Mouse (Mus musculus): Measurements from ENCODE around the gene Colgalt2. TPM values are rescaled to one million over a fixed set of nuclear protein-coding genes. Genes with fewer than 3 reads are reported as not detected.

Colgalt2 gene
- polyA plus RNA-seq, 1 experiment from 2014 or later = 5.5 TPM

GRCm38 (mm10) chr1:152492258-152492657, 92.6 kb downstream of the Colgalt2 start:
- WGBS = 91% methylated on average over 1 of the region's 1 CpGs
- Histone ChIP-seq H3K27ac (ENCODE audit: poor library complexity, severe bottlenecking) (no peak overlapping the region), H3K27me3 (replicated peaks) (no peaks in the 10 kb centered on the region), H3K36me3 (peaks cover 6% of the 10 kb centered on the region), H3K4me2 (no peak overlapping the region), H3K9me3 (replicated peaks) (peaks cover 2% of the 10 kb centered on the region), H3K9ac (no peak overlapping the region), H3K4me1 (replicated peaks) (peaks cover 9% of the 10 kb centered on the region), H3K4me3 (no peak overlapping the region)
- ATAC-seq (ENCODE audit: insufficient number of reproducible peaks, low FRiP score) = no peak

DNA sequence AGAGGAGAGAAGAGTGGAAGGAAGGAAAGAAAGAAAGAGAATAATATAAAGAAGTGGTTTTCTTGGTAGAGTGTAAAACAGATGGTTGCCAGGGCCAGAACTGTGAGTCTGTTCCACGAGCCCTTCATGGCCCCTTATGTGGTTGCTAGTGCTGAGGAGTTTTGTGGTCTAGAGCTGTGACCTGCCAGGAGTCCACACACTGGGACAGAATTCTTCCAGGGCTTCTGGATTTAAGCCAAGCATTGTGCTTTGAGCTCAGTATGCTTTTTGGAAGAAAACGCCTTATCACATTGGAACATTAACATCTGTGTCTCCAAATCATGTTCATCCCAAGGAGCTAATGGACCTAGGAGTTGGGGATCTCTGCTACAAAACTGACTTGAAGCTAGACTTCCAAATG, 97.2 kb downstream of the Colgalt2 start:
- Histone ChIP-seq H3K4me1 (replicated peaks) (peaks cover 16% of the 10 kb centered on the region), H3K9me3 (replicated peaks) (0 out of 2 replicates have a peak, but pooled peaks cover 2% of the 10 kb centered on the region), H3K9ac (no peak overlapping the region), H3K27me3 (replicated peaks) (no peaks in the 10 kb centered on the region), H3K4me2 (no peak overlapping the region), H3K4me3 (no peak overlapping the region), H3K36me3 (no peaks in the 10 kb centered on the region), H3K27ac (ENCODE audit: poor library complexity, severe bottlenecking) (peak overlapping the region; percentile 43; the same call in 1 of the 2 replicates)
- ATAC-seq (ENCODE audit: insufficient number of reproducible peaks, low FRiP score) = no peak
- WGBS = 58% methylated on average over 2 of the region's 2 CpGs

DNA sequence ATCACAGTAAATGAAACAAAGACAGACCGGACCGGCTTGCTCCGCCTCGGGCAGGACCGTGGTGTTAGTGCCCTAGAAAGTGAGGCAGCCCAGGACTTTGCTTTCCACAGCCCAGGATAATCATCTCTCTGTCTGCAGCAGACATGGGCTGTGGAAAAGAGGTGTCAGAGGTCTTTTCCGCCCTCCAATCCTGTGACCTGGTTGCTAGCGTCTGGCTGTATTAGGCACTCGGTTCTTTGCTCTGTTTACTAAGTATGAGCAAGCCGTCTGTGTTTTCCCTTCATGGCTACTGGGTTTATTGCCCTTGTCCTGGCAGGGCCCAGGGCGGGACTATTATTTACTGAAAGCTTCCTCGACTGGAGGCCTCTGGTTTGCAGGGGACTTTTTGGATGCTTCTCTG, 98.0 kb downstream of the Colgalt2 start:
- peak; percentile 64; the same call in 1 of the 2 replicates for ATAC-seq (ENCODE audit: insufficient number of reproducible peaks, low FRiP score)
- Histone ChIP-seq H3K27ac (ENCODE audit: poor library complexity, severe bottlenecking) (peak overlapping the region; percentile 78), H3K36me3 (no peaks in the 10 kb centered on the region), H3K27me3 (replicated peaks) (no peaks in the 10 kb centered on the region), H3K9ac (no peak overlapping the region), H3K4me2 (peak overlapping the region; percentile 48), H3K9me3 (replicated peaks) (0 out of 2 replicates have a peak, but pooled peaks cover 2% of the 10 kb centered on the region), H3K4me1 (replicated peaks) (peaks cover 16% of the 10 kb centered on the region), H3K4me3 (no peak overlapping the region)
- WGBS = 38% methylated on average over 11 of the region's 11 CpGs

- peaks cover 16% of the 10 kb centered on the region for H3K4me1 ChIP-seq (replicated peaks)
- H3K4me3 ChIP-seq = no peak overlapping the region
- H3K9ac ChIP-seq = no peak overlapping the region
- H3K27ac ChIP-seq (ENCODE audit: poor library complexity, severe bottlenecking) = no peak overlapping the region
- 0 out of 2 replicates have a peak, but pooled peaks cover 7% of the 10 kb centered on the region for H3K36me3 ChIP-seq
- no peaks in the 10 kb centered on the region for H3K9me3 ChIP-seq (replicated peaks)
- no peak for ATAC-seq (ENCODE audit: insufficient number of reproducible peaks, low FRiP score)
- H3K4me2 ChIP-seq = no peak overlapping the region
- WGBS = 67% methylated on average over 12 of the region's 12 CpGs
- no peaks in the 10 kb centered on the region for H3K27me3 ChIP-seq (replicated peaks)
Observed at GRCm38 (mm10) chr1:152499802-152500201, 100.2 kb downstream of the Colgalt2 start.

DNA sequence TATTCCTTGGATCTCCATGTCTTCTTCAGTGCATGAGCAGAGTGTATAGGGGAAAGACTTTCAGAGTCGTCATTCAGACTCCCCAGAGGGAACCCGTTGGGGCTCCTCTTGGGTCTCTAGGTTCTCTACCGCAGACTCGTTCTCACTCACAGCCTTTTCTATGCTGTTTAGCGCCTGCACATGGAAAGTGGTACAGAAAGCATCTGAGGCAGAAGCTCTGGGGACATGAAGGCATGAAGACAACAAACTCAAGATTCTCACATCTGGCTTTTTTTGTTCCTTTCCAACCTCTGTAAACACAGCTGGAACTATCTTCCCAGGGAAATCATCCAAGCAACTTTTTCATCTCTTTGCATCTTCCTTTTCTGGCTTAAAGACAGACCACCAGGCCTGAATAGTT, 106.5 kb downstream of the Colgalt2 start:
- Histone ChIP-seq H3K4me3 (no peak overlapping the region), H3K4me1 (replicated peaks) (no peaks in the 10 kb centered on the region), H3K9ac (no peak overlapping the region), H3K36me3 (peaks cover 17% of the 10 kb centered on the region), H3K27ac (ENCODE audit: poor library complexity, severe bottlenecking) (no peak overlapping the region), H3K27me3 (replicated peaks) (no peaks in the 10 kb centered on the region), H3K4me2 (no peak overlapping the region), H3K9me3 (replicated peaks) (peaks cover 5% of the 10 kb centered on the region; the same call in 1 of the 2 replicates)
- ATAC-seq (ENCODE audit: insufficient number of reproducible peaks, low FRiP score) = no peak
- WGBS = 87% methylated on average over 5 of the region's 5 CpGs

GRCm38 (mm10) chr1:152506726-152507125, 107.1 kb downstream of the Colgalt2 start:
- H3K36me3 ChIP-seq = peaks cover 17% of the 10 kb centered on the region
- no peak for ATAC-seq (ENCODE audit: insufficient number of reproducible peaks, low FRiP score)
- WGBS = 90% methylated on average over 7 of the region's 7 CpGs

DNA sequence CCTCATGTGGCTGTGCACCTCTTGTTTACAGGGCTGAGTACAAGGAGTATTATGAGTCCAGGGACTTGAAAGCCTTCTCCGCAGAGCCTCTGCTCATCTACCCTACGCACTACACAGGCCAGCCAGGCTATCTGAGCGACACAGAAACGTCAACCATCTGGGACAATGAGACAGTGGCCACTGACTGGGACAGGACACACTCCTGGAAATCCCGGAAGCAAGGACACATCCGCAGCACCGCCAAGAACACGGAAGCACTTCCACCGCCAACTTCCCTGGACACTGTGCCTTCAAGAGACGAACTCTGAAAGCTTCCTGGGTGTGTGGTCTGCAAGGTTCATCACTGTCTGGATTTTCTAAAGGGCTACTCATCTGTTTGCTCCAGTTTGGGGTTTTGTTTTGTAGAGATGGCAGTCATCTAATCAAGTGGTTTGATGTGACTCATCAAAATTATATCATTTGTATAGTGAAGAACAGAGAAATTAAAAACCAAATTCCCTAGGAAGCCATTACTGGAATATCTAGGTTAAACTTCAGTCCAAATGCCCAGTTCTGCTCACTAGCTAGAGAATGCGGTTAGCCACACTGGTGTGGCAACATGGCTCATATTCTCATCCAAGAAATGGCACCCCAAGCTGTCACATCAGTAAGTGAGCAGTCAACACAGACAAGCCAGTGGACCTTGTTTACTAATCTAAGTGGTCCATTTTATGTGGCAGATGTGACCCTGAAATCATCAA, 109.0 kb downstream of the Colgalt2 start:
- peaks cover 5% of the 10 kb centered on the region; the same call in 1 of the 2 replicates for H3K9me3 ChIP-seq (replicated peaks)
- peaks cover 17% of the 10 kb centered on the region for H3K36me3 ChIP-seq
- H3K4me3 ChIP-seq = no peak overlapping the region
- H3K27me3 ChIP-seq (replicated peaks) = no peaks in the 10 kb centered on the region
- H3K4me2 ChIP-seq = no peak overlapping the region
- no peak overlapping the region for H3K27ac ChIP-seq (ENCODE audit: poor library complexity, severe bottlenecking)
- H3K4me1 ChIP-seq (replicated peaks) = peaks cover 2% of the 10 kb centered on the region; the same call in 1 of the 2 replicates
- no peak overlapping the region for H3K9ac ChIP-seq
- 85% methylated on average over 11 of the region's 11 CpGs for WGBS
- no peak for ATAC-seq (ENCODE audit: insufficient number of reproducible peaks, low FRiP score)

More at GRCm38 (mm10) chr1:152506726-152507125, 107.1 kb downstream of the Colgalt2 start:
- Histone ChIP-seq H3K9ac (no peak overlapping the region), H3K4me2 (no peak overlapping the region), H3K4me1 (replicated peaks) (no peaks in the 10 kb centered on the region), H3K27ac (ENCODE audit: poor library complexity, severe bottlenecking) (no peak overlapping the region), H3K9me3 (replicated peaks) (peaks cover 5% of the 10 kb centered on the region; the same call in 1 of the 2 replicates), H3K4me3 (no peak overlapping the region), H3K27me3 (replicated peaks) (no peaks in the 10 kb centered on the region)

GRCm38 (mm10) chr1:152511237-152511636, 111.6 kb downstream of the Colgalt2 start:
- Histone ChIP-seq H3K4me1 (replicated peaks) (peaks cover 19% of the 10 kb centered on the region), H3K9ac (no peak overlapping the region), H3K9me3 (replicated peaks) (no peaks in the 10 kb centered on the region), H3K36me3 (peaks cover 16% of the 10 kb centered on the region), H3K4me3 (no peak overlapping the region), H3K27me3 (replicated peaks) (no peaks in the 10 kb centered on the region), H3K27ac (ENCODE audit: poor library complexity, severe bottlenecking) (no peak overlapping the region), H3K4me2 (no peak overlapping the region)
- peak; percentile 55; the same call in 1 of the 2 replicates for ATAC-seq (ENCODE audit: insufficient number of reproducible peaks, low FRiP score)
- 76% methylated on average over 4 of the region's 4 CpGs for WGBS

- ATAC-seq (ENCODE audit: insufficient number of reproducible peaks, low FRiP score) = no peak
- H3K4me1 ChIP-seq (replicated peaks) = peaks cover 19% of the 10 kb centered on the region
- H3K4me2 ChIP-seq = peak overlapping the region; percentile 37; the same call in 1 of the 2 replicates
- H3K36me3 ChIP-seq = peaks cover 32% of the 10 kb centered on the region
- WGBS = 37% methylated on average over 4 of the region's 4 CpGs
- H3K4me3 ChIP-seq = no peak overlapping the region
- peak overlapping the region; percentile 68 for H3K27ac ChIP-seq (ENCODE audit: poor library complexity, severe bottlenecking)
- H3K27me3 ChIP-seq (replicated peaks) = no peaks in the 10 kb centered on the region
- no peaks in the 10 kb centered on the region for H3K9me3 ChIP-seq (replicated peaks)
- H3K9ac ChIP-seq = peak overlapping the region; percentile 42
Observed at GRCm38 (mm10) chr1:152514256-152514655, 114.6 kb downstream of the Colgalt2 start.

DNA sequence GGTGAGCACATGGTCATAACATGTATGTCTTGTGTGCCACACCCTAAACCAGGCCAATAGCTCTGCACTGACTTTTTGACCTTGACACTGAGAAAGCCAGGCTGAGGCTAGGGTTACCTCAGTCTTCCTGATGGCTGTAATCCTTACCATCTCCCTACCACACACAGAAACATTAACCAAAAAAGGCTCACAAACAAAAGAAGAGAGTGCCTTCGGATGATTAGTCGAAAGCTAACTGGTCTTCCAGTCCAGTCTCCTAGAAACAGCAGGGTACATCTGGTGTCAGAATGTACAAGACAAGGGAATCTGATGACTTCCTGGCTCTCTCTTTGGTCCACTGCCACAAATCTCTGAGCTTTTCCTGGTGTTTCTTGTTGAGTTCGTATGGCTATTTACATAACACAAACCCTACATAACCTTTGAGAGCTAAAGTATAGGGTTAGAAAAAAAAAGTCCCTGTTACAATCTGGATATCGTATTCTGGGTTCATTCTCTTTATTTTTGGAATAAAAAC, 117.5 kb downstream of the Colgalt2 start:
- peaks cover 20% of the 10 kb centered on the region for H3K4me1 ChIP-seq (replicated peaks)
- H3K4me3 ChIP-seq = no peak overlapping the region
- no peaks in the 10 kb centered on the region for H3K9me3 ChIP-seq (replicated peaks)
- H3K9ac ChIP-seq = no peak overlapping the region
- no peaks in the 10 kb centered on the region for H3K27me3 ChIP-seq (replicated peaks)
- no peak overlapping the region for H3K27ac ChIP-seq (ENCODE audit: poor library complexity, severe bottlenecking)
- no peak overlapping the region for H3K4me2 ChIP-seq
- H3K36me3 ChIP-seq = peaks cover 58% of the 10 kb centered on the region
- 79% methylated on average over 4 of the region's 4 CpGs for WGBS
- ATAC-seq (ENCODE audit: insufficient number of reproducible peaks, low FRiP score) = no peak

- no peak for ATAC-seq (ENCODE audit: insufficient number of reproducible peaks, low FRiP score)
Observed at GRCm38 (mm10) chr1:152518971-152519370, 119.3 kb downstream of the Colgalt2 start.

More at GRCm38 (mm10) chr1:152518971-152519370, 119.3 kb downstream of the Colgalt2 start:
- H3K4me2 ChIP-seq = no peak overlapping the region
- WGBS = 88% methylated on average over 8 of the region's 8 CpGs
- H3K9me3 ChIP-seq (replicated peaks) = no peaks in the 10 kb centered on the region
- H3K27me3 ChIP-seq (replicated peaks) = no peaks in the 10 kb centered on the region
- H3K36me3 ChIP-seq = peaks cover 76% of the 10 kb centered on the region
- H3K4me3 ChIP-seq = no peak overlapping the region
- no peak overlapping the region for H3K27ac ChIP-seq (ENCODE audit: poor library complexity, severe bottlenecking)
- peaks cover 33% of the 10 kb centered on the region for H3K4me1 ChIP-seq (replicated peaks)
- no peak overlapping the region for H3K9ac ChIP-seq

Data from heart, embryonic 12.5 days (tissue).